Mouse (Mus musculus): ENCODE results near the gene Ptch1. TPM values are rescaled to one million over a fixed set of nuclear protein-coding genes. Genes with fewer than 3 reads are reported as not detected.

The Ptch1 gene
- total and polyA plus RNA-seq, 3 experiments, result 6.2 to 14.9 (median 7.4) TPM

- dilution Hi-C loops (cut with MboI; ENCODE audit: extremely low pct_ligation_motif_present, extremely low pct_unique_long_range_greater_than_20kb, low sequenced_read_pairs), result no loop called here
- H3K27me3 ChIP-seq (replicated peaks), result no peaks in the 10 kb centered on the region
- no peak overlapping the region for H3K27ac ChIP-seq (ENCODE audit: insufficient read depth, low read depth)
- H3K4me1 ChIP-seq (ENCODE audit: control insufficient read depth in 1 of 2, insufficient read depth in 2 of 2), result peaks cover 13 to 33% of the 10 kb centered on the region in 2 experiments; a peak in 3 of 4 replicates
- no peaks in the 10 kb centered on the region for H3K9me3 ChIP-seq (replicated peaks; ENCODE audit: low read length)
- H3K36me3 ChIP-seq (replicated peaks in 1 of 2; ENCODE audit: control insufficient read depth in 1 of 2, insufficient read depth in 1 of 2, low read length in 1 of 2), result peaks cover 17 to 91% of the 10 kb centered on the region in 2 experiments
- no peak for DNase-seq (ENCODE audit: extremely low read depth)
- TF ChIP-seq POLR2A (IDR thresholded peaks at IDR 0.05; ENCODE audit: low read depth, low read length), result no peak
- no peak for TF ChIP-seq ZKSCAN1 (IDR thresholded peaks at IDR 0.05; ENCODE audit: borderline replicate concordance, low read depth, low read length)
- TF ChIP-seq RCOR1 (conservative IDR thresholded peaks at IDR 0.05; ENCODE audit: low read depth, low read length), result no peak
- no peak for TF ChIP-seq ETS1 (conservative IDR thresholded peaks at IDR 0.05; ENCODE audit: low read depth, low read length)
- TF ChIP-seq RAD21 (IDR thresholded peaks at IDR 0.05; ENCODE audit: low read depth, low read length), result no peak
- TF ChIP-seq E2F4 (IDR thresholded peaks at IDR 0.05; ENCODE audit: insufficient replicate concordance, low read depth, low read length), result no peak
- TF ChIP-seq PAX5 (IDR thresholded peaks at IDR 0.05; ENCODE audit: low read length), result no peak
- TF ChIP-seq TBP (conservative IDR thresholded peaks at IDR 0.05; ENCODE audit: low read depth, low read length), result no peak
- TF ChIP-seq UBTF (IDR thresholded peaks at IDR 0.05; ENCODE audit: low read depth, low read length), result no peak
- no peak for TF ChIP-seq EP300 (IDR thresholded peaks at IDR 0.05; ENCODE audit: low read length)
- TF ChIP-seq KAT2A (IDR thresholded peaks at IDR 0.05; ENCODE audit: insufficient replicate concordance, low read length), result no peak
- TF ChIP-seq MYC (IDR thresholded peaks at IDR 0.05; ENCODE audit: low read depth, low read length), result no peak
- H3K4me2 ChIP-seq (ENCODE audit: insufficient read depth, low read depth, poor library complexity, severe bottlenecking), result no peak overlapping the region
- no peak overlapping the region for H3K9ac ChIP-seq (ENCODE audit: insufficient read depth, low read depth)
- in situ Hi-C loops (cut with MboI; ENCODE audit: low pct_ligation_motif_present, low pct_unique_long_range_greater_than_20kb, low sequenced_read_pairs), result no loop called here
- no peak overlapping the region for H3K4me3 ChIP-seq (replicated peaks in 1 of 3; ENCODE audit: low read depth in 2 of 3, low read length in 2 of 3, poor library complexity in 1 of 3)
- peaks cover 23% of the 10 kb centered on the region for H3K79me2 ChIP-seq (replicated peaks; ENCODE audit: control insufficient read depth, extremely low read depth, insufficient read depth, poor library complexity, severe bottlenecking)
Measured at GRCm38 (mm10) chr13:63548571-63548970, 24.8 kb downstream of the Ptch1 start.

DNA sequence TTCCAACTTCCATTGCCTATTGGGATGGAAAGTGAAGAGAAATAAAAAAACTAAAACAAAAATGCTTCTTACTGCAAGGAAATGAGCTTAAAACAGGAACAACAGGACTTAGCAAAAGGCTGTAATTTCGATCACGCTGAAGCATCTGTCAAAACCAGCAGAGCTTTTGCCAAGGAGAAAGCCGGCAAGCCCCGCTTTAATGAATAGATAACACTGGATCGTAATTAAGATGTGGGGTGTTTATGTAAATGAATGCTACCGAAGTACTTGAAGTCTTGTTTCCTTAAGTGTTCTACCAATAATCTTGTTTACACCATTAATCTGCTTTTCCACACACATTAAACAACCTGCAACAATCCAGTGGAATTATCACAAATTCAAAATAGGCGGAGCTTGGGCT is 28.1 kb downstream of the Ptch1 start:
- Histone ChIP-seq H3K4me1 (ENCODE audit: control insufficient read depth in 1 of 2, insufficient read depth in 2 of 2) (peaks cover 25 to 55% of the 10 kb centered on the region in 2 experiments), H3K27me3 (replicated peaks) (no peaks in the 10 kb centered on the region), H3K79me2 (replicated peaks; ENCODE audit: control insufficient read depth, extremely low read depth, insufficient read depth, poor library complexity, severe bottlenecking) (peaks cover 4% of the 10 kb centered on the region; the same call in 1 of the 2 replicates), H3K9ac (ENCODE audit: insufficient read depth, low read depth) (no peak overlapping the region), H3K9me3 (replicated peaks; ENCODE audit: low read length) (no peaks in the 10 kb centered on the region), H3K27ac (ENCODE audit: insufficient read depth, low read depth) (no peak overlapping the region), H3K4me3 (replicated peaks in 1 of 3; ENCODE audit: low read depth in 2 of 3, low read length in 2 of 3, poor library complexity in 1 of 3) (no peak overlapping the region), H3K36me3 (replicated peaks in 1 of 2; ENCODE audit: control insufficient read depth in 1 of 2, insufficient read depth in 1 of 2, low read length in 1 of 2) (peaks cover 24 to 94% of the 10 kb centered on the region in 2 experiments), H3K4me2 (ENCODE audit: insufficient read depth, low read depth, poor library complexity, severe bottlenecking) (no peak overlapping the region)
- dilution Hi-C loops (cut with MboI; ENCODE audit: extremely low pct_ligation_motif_present, extremely low pct_unique_long_range_greater_than_20kb, low sequenced_read_pairs), result no loop called here
- TF ChIP-seq SIN3A (IDR thresholded peaks at IDR 0.05; ENCODE audit: low read length) (no peak), JUND (conservative IDR thresholded peaks at IDR 0.05; ENCODE audit: low read depth, low read length) (no peak), USF2 (conservative IDR thresholded peaks at IDR 0.05; ENCODE audit: low read depth, low read length) (no peak), KAT2A (IDR thresholded peaks at IDR 0.05; ENCODE audit: insufficient replicate concordance, low read length) (no peak), EP300 (IDR thresholded peaks at IDR 0.05; ENCODE audit: low read length) (no peak), POLR2AphosphoS2 (IDR thresholded peaks at IDR 0.05; ENCODE audit: low read depth, low read length) (no peak), E2F4 (IDR thresholded peaks at IDR 0.05; ENCODE audit: insufficient replicate concordance, low read depth, low read length) (no peak), USF1 (IDR thresholded peaks at IDR 0.05; ENCODE audit: low read depth, low read length) (no peak), CHD2 (IDR thresholded peaks at IDR 0.05; ENCODE audit: low read length) (no peak), MXI1 (IDR thresholded peaks at IDR 0.05; ENCODE audit: low read depth, low read length) (no peak), ZMIZ1 (IDR thresholded peaks at IDR 0.05; ENCODE audit: low read depth, low read length) (no peak), MAFK (IDR thresholded peaks at IDR 0.05; ENCODE audit: insufficient replicate concordance, low read length) (no peak), PAX5 (IDR thresholded peaks at IDR 0.05; ENCODE audit: low read length) (no peak), HCFC1 (IDR thresholded peaks at IDR 0.05; ENCODE audit: low read depth, low read length) (no peak), TCF12 (IDR thresholded peaks at IDR 0.05; ENCODE audit: low read depth, low read length) (no peak), ZNF384 (IDR thresholded peaks at IDR 0.05; ENCODE audit: low read depth, low read length) (no peak), MAX (IDR thresholded peaks at IDR 0.05; ENCODE audit: low read length) (no peak), MAZ (IDR thresholded peaks at IDR 0.05; ENCODE audit: low read depth, low read length) (no peak), ZC3H11A (IDR thresholded peaks at IDR 0.05; ENCODE audit: low read depth, low read length) (no peak)
- in situ Hi-C loops (cut with MboI; ENCODE audit: low pct_ligation_motif_present, low pct_unique_long_range_greater_than_20kb, low sequenced_read_pairs), result no loop called here
- DNase-seq (ENCODE audit: extremely low read depth), result no peak

Measured in CH12.LX (cell line).